13 mouse cellular contexts compared by ENCODE assay signal in the genomic region with DNA sequence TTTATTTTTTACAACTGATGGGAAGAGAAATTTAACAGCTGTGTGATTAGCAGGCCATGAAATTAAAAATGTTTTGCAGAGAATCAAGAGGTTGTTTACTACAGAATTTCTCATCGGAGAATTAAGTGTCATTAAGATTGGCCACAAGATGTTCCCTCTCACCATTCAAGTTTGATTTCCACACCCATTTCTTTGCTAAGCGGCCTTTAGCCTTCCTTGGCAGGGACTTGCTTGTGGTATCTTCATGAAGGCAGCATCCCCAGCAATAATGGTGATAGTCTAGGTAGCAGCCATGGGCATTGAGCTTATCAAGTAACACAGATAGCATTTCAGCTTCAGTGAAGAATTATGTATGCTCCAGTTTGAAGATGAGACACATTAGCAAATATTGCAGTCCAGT.
"Had no signal": no experiment of that assay in that cellular context is flagged by ENCODE, and none has a peak within 500 bp of the region (broad histone marks: within the 10 kb centered on the region; RNA-seq: fewer than 3 reads in every experiment).

No protein-coding gene starts in this region.

- H3K9ac ChIP-seq: intestine, embryonic 15.5 days; limb, embryonic 13.5 days; liver, embryonic 14.5 days; midbrain, embryonic 15.5 days had no signal

- H3K36me3 ChIP-seq: intestine, embryonic 15.5 days; limb, embryonic 13.5 days; midbrain, embryonic 10.5 days; midbrain, embryonic 15.5 days had no signal

- DNase-seq: kidney, adult 18-20 months; kidney, postnatal 10 days; kidney, postnatal 4 days; right cerebral cortex, postnatal 4 days; spleen, adult 18-20 months; thymus, adult 18-20 months; thymus, postnatal 36 days had no signal

- ATAC-seq: intestine, embryonic 15.5 days; midbrain, embryonic 15.5 days had no signal

- H3K4me1 ChIP-seq: intestine, embryonic 15.5 days; midbrain, embryonic 10.5 days; midbrain, embryonic 15.5 days had no signal

- H3K9me3 ChIP-seq: intestine, embryonic 15.5 days; limb, embryonic 13.5 days; midbrain, embryonic 10.5 days; midbrain, embryonic 15.5 days had no signal

- H3K4me2 ChIP-seq: intestine, embryonic 15.5 days; limb, embryonic 13.5 days; midbrain, embryonic 15.5 days had no signal

- H3K27ac ChIP-seq: intestine, embryonic 15.5 days; layer of hippocampus, adult 2 months; limb, embryonic 13.5 days; liver, embryonic 14.5 days; midbrain, embryonic 10.5 days; midbrain, embryonic 15.5 days had no signal

- H3K27me3 ChIP-seq: intestine, embryonic 15.5 days; limb, embryonic 13.5 days; midbrain, embryonic 15.5 days had no signal

- H3K4me3 ChIP-seq: intestine, embryonic 15.5 days; layer of hippocampus, adult 2 months; limb, embryonic 13.5 days; midbrain, embryonic 10.5 days; midbrain, embryonic 15.5 days had no signal
